Mouse (Mus musculus) inflammation-experienced regulatory T-cells, adult 6 months (primary cell): ENCODE measurements around the gene Btbd17. TPM values are rescaled to one million over a fixed set of nuclear protein-coding genes. Genes with fewer than 3 reads are reported as not detected.

Source experiments
- ATAC-seq: one replicate; pipeline ENCODE4 v1.8.0; 2017
- polyA plus RNA-seq, 3 experiments: library from polyadenylated mRNA; unstranded; fragments of 100-300 nt; shearing (Covaris generic); gene quantifications; one replicate each; pipeline ENCODE4 v1.2.1; 2017

Gene Btbd17
- polyA plus RNA-seq, 3 experiments from 2014 or later: not detected

GRCm38 (mm10) chr11:114764820-114765818 is 30.6 kb downstream of the Btbd17 start, which contains the start of gene Kif19a:
Kif19a (plus strand) TSS chr11:114765388.
- ATAC-seq: no peak

- no peak for ATAC-seq
Measured at GRCm38 (mm10) chr11:114747564-114748138, 48.1 kb downstream of the Btbd17 start.

GRCm38 (mm10) chr11:114745134-114745533 is 50.6 kb downstream of the Btbd17 start:
- ATAC-seq: peak; percentile 50

- ATAC-seq: no peak
Measured at GRCm38 (mm10) chr11:114741451-114741850, 54.3 kb downstream of the Btbd17 start.

Other genes with a start within 250 kb of the Btbd17 start
- gene Rpl38, start 127.4 kb downstream of the Btbd17 start, polyA plus RNA-seq: 1,000 to 10,000 TPM in 2 of 3 experiments, 100 to 1,000 TPM in 1; 884 to 1,360 (median 1,230) TPM
- gene Ttyh2, start 120.5 kb downstream of the Btbd17 start, polyA plus RNA-seq: 1 to 10 TPM; 2.4 to 3.6 (median 3.4) TPM
- gene Dnaic2, start 68.5 kb downstream of the Btbd17 start, polyA plus RNA-seq: not detected
- gene Kif19a, start 30.6 kb downstream of the Btbd17 start, polyA plus RNA-seq: under 1 TPM in 1 of 3 experiments, not detected in 2; 0.33 TPM
- not detected for gene Gpr142, start 3.0 kb upstream of the Btbd17 start, polyA plus RNA-seq
- gene Gprc5c, start 55.2 kb upstream of the Btbd17 start, polyA plus RNA-seq: not detected
- under 1 TPM; 0.12 to 0.75 (median 0.27) TPM for gene Cd300a, start 94.1 kb upstream of the Btbd17 start, polyA plus RNA-seq
- not detected for gene Cd300lb, start 138.4 kb upstream of the Btbd17 start, polyA plus RNA-seq
- not detected for gene Cd300c, start 173.2 kb upstream of the Btbd17 start, polyA plus RNA-seq
- gene Cd300ld, start 194.0 kb upstream of the Btbd17 start, polyA plus RNA-seq: under 1 TPM in 1 of 3 experiments, not detected in 2; 0.36 TPM
- gene Cd300c2, start 205.9 kb upstream of the Btbd17 start, polyA plus RNA-seq: 1 to 10 TPM in 1 of 3 experiments, not detected in 2; 1.4 TPM
- gene Cd300ld2, start 220.2 kb upstream of the Btbd17 start, polyA plus RNA-seq: not detected
- not detected for gene Cd300ld4, start 231.1 kb upstream of the Btbd17 start, polyA plus RNA-seq
- not detected for gene Cd300ld5, start 241.8 kb upstream of the Btbd17 start, polyA plus RNA-seq